Mouse (Mus musculus): ENCODE results near the gene Fasn. TPM values are rescaled to one million over a fixed set of nuclear protein-coding genes. Genes with fewer than 3 reads are reported as not detected.

The Fasn gene
- polyA plus RNA-seq, 1 experiment: 16.1 TPM

- TF ChIP-seq POLR2A (IDR thresholded peaks at IDR 0.05; ENCODE audit: borderline replicate concordance, control insufficient read depth, low read depth, low read length): no peak
- no peak for TF ChIP-seq CTCF (IDR thresholded peaks at IDR 0.05; ENCODE audit: control insufficient read depth, insufficient read depth, low read length)
- no peak overlapping the region for H3K4me3 ChIP-seq (replicated peaks; ENCODE audit: control insufficient read depth, low read depth, low read length)
- H3K4me1 ChIP-seq (ENCODE audit: control insufficient read depth, insufficient read depth, low read length): no peaks in the 10 kb centered on the region
- WGBS: 93% methylated on average over 16 of the region's 16 CpGs
- no peak overlapping the region for H3K27ac ChIP-seq (ENCODE audit: control insufficient read depth, insufficient read depth, low read depth, low read length, poor library complexity)
Observed at GRCm38 (mm10) chr11:120812068-120812467, 12.3 kb downstream of the Fasn start.

- Histone ChIP-seq H3K27ac (ENCODE audit: control insufficient read depth, insufficient read depth, low read depth, low read length, poor library complexity) (no peak overlapping the region), H3K4me3 (replicated peaks; ENCODE audit: control insufficient read depth, low read depth, low read length) (no peak overlapping the region), H3K4me1 (ENCODE audit: control insufficient read depth, insufficient read depth, low read length) (no peaks in the 10 kb centered on the region)
- TF ChIP-seq POLR2A (IDR thresholded peaks at IDR 0.05; ENCODE audit: borderline replicate concordance, control insufficient read depth, low read depth, low read length) (no peak), CTCF (IDR thresholded peaks at IDR 0.05; ENCODE audit: control insufficient read depth, insufficient read depth, low read length) (no peak)
- 85% methylated on average over 12 of the region's 12 CpGs for WGBS
Observed at GRCm38 (mm10) chr11:120808010-120808409, 16.3 kb downstream of the Fasn start.

GRCm38 (mm10) chr11:120805375-120806298 is 18.7 kb downstream of the Fasn start:
- H3K27ac ChIP-seq (ENCODE audit: control insufficient read depth, insufficient read depth, low read depth, low read length, poor library complexity): no peak overlapping the region
- 80% methylated on average over 7 of the region's 7 CpGs for WGBS
- H3K4me1 ChIP-seq (ENCODE audit: control insufficient read depth, insufficient read depth, low read length): no peaks in the 10 kb centered on the region
- TF ChIP-seq POLR2A (IDR thresholded peaks at IDR 0.05; ENCODE audit: borderline replicate concordance, control insufficient read depth, low read depth, low read length) (no peak), CTCF (IDR thresholded peaks at IDR 0.05; ENCODE audit: control insufficient read depth, insufficient read depth, low read length) (no peak)
- no peak overlapping the region for H3K4me3 ChIP-seq (replicated peaks; ENCODE audit: control insufficient read depth, low read depth, low read length)

- H3K4me3 ChIP-seq (replicated peaks; ENCODE audit: control insufficient read depth, low read depth, low read length): no peak overlapping the region
- 78% methylated on average over 4 of the region's 4 CpGs for WGBS
- no peaks in the 10 kb centered on the region for H3K4me1 ChIP-seq (ENCODE audit: control insufficient read depth, insufficient read depth, low read length)
- no peak overlapping the region for H3K27ac ChIP-seq (ENCODE audit: control insufficient read depth, insufficient read depth, low read depth, low read length, poor library complexity)
- no peak for TF ChIP-seq POLR2A (IDR thresholded peaks at IDR 0.05; ENCODE audit: borderline replicate concordance, control insufficient read depth, low read depth, low read length)
- no peak for TF ChIP-seq CTCF (IDR thresholded peaks at IDR 0.05; ENCODE audit: control insufficient read depth, insufficient read depth, low read length)
Observed at GRCm38 (mm10) chr11:120804769-120805168, 19.6 kb downstream of the Fasn start.

GRCm38 (mm10) chr11:120804274-120804673 is 20.1 kb downstream of the Fasn start:
- 75% methylated on average over 7 of the region's 7 CpGs for WGBS
- TF ChIP-seq POLR2A (IDR thresholded peaks at IDR 0.05; ENCODE audit: borderline replicate concordance, control insufficient read depth, low read depth, low read length): no peak
- no peak for TF ChIP-seq CTCF (IDR thresholded peaks at IDR 0.05; ENCODE audit: control insufficient read depth, insufficient read depth, low read length)
- Histone ChIP-seq H3K4me3 (replicated peaks; ENCODE audit: control insufficient read depth, low read depth, low read length) (no peak overlapping the region), H3K27ac (ENCODE audit: control insufficient read depth, insufficient read depth, low read depth, low read length, poor library complexity) (no peak overlapping the region), H3K4me1 (ENCODE audit: control insufficient read depth, insufficient read depth, low read length) (no peaks in the 10 kb centered on the region)

- WGBS: 23% methylated on average over 10 of the region's 10 CpGs
- Histone ChIP-seq H3K27ac (ENCODE audit: control insufficient read depth, insufficient read depth, low read depth, low read length, poor library complexity) (no peak overlapping the region), H3K4me1 (ENCODE audit: control insufficient read depth, insufficient read depth, low read length) (no peaks in the 10 kb centered on the region), H3K4me3 (replicated peaks; ENCODE audit: control insufficient read depth, low read depth, low read length) (no peak overlapping the region)
- no peak for TF ChIP-seq POLR2A (IDR thresholded peaks at IDR 0.05; ENCODE audit: borderline replicate concordance, control insufficient read depth, low read depth, low read length)
- TF ChIP-seq CTCF (IDR thresholded peaks at IDR 0.05; ENCODE audit: control insufficient read depth, insufficient read depth, low read length): peak; percentile 94
Observed at GRCm38 (mm10) chr11:120800061-120800904, 24.1 kb downstream of the Fasn start.

- Histone ChIP-seq H3K4me3 (replicated peaks; ENCODE audit: control insufficient read depth, low read depth, low read length) (no peak overlapping the region), H3K4me1 (ENCODE audit: control insufficient read depth, insufficient read depth, low read length) (no peaks in the 10 kb centered on the region), H3K27ac (ENCODE audit: control insufficient read depth, insufficient read depth, low read depth, low read length, poor library complexity) (no peak overlapping the region)
- no peak for TF ChIP-seq POLR2A (IDR thresholded peaks at IDR 0.05; ENCODE audit: borderline replicate concordance, control insufficient read depth, low read depth, low read length)
- no peak for TF ChIP-seq CTCF (IDR thresholded peaks at IDR 0.05; ENCODE audit: control insufficient read depth, insufficient read depth, low read length)
- WGBS: 57% methylated on average over 6 of the region's 6 CpGs
Observed at GRCm38 (mm10) chr11:120799316-120799890, 24.9 kb downstream of the Fasn start.

- WGBS: 14% methylated on average over 3 of the region's 3 CpGs
- Histone ChIP-seq H3K27ac (ENCODE audit: control insufficient read depth, insufficient read depth, low read depth, low read length, poor library complexity) (no peak overlapping the region), H3K4me3 (replicated peaks; ENCODE audit: control insufficient read depth, low read depth, low read length) (no peak overlapping the region), H3K4me1 (ENCODE audit: control insufficient read depth, insufficient read depth, low read length) (no peaks in the 10 kb centered on the region)
- TF ChIP-seq CTCF (IDR thresholded peaks at IDR 0.05; ENCODE audit: control insufficient read depth, insufficient read depth, low read length): no peak
- TF ChIP-seq POLR2A (IDR thresholded peaks at IDR 0.05; ENCODE audit: borderline replicate concordance, control insufficient read depth, low read depth, low read length): no peak
Observed at GRCm38 (mm10) chr11:120798244-120798643, 26.1 kb downstream of the Fasn start.

Data from bone marrow, adult 2 months (tissue).